In the genomic region with DNA sequence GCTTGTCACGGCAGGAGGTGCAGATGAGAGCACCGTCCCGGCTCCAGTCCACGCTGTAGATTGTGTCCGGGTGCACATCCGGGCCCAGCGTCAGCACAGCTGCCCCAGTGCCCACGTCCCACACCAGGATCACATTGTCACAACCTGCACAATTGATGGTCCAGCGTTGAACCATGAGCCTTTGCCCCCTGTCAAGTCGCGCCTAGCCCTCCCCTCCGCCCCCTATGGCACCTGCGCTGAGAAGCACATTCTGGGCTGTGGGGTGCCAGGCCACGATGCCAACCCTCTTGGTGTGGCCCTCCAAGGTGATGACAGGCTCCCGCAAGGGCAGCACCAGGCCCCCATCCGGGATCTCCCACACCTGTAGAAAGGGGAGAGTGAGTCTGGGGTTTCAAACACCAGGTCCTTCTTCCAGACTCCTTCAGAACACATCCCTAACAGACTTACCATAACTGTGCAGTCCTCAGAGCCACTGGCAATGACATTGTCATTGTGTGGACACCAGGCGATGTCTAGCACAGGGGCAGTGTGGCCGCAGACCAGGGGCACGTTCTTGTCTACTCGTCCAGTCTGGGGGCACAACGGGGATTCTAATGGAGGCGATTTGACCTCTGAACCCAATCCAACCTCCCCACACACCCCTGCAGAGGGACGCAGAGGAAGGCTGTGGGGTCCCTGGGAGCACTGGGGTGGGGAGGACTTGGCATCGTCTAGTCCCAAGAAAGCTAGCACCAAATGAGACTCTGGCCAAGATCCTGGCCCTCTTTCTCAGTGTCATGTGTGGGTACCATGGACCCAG, we compare ENCODE assay signal across 8 mouse cellular contexts. TPM values are rescaled to one million over a fixed set of nuclear protein-coding genes. Genes with fewer than 3 reads are reported as not detected.
DNase-seq lines count a peak whose midpoint lies in the region; ATAC-seq and TF ChIP-seq lines count a peak whose summit lies in the region.
"Had no signal": no experiment of that assay in that cellular context is flagged by ENCODE, and none has a peak within 500 bp of the region (broad histone marks: within the 10 kb centered on the region; RNA-seq: fewer than 3 reads in every experiment).

No protein-coding gene starts in this region.

- H3K9ac ChIP-seq in lung, embryonic 16.5 days (ENCODE audit: low read length): peak overlapping the region; percentile 50
- H3K9ac ChIP-seq in forebrain, embryonic 14.5 days (ENCODE audit: low read length): peak overlapping the region; percentile 35; the same call in 1 of the 2 replicates
- peak overlapping the region; percentile 27; the same call in 1 of the 2 replicates for H3K9ac ChIP-seq in liver, embryonic 11.5 days (ENCODE audit: low read depth, low read length)
- H3K9ac ChIP-seq: limb, embryonic 15.5 days had no signal

- TF ChIP-seq CTCF in thymus, adult 2 months (IDR thresholded peaks at IDR 0.05; ENCODE audit: borderline replicate concordance, control insufficient read depth, extremely low read depth, insufficient read depth, low read length, poor library complexity): no peak

- H3K27me3 ChIP-seq in lung, embryonic 16.5 days (ENCODE audit: control insufficient read depth, insufficient read depth, low read depth, low read length): peaks cover 16% of the 10 kb centered on the region
- H3K27me3 ChIP-seq in forebrain, embryonic 14.5 days (replicated peaks; ENCODE audit: control insufficient read depth, insufficient read depth, low read length): no peaks in the 10 kb centered on the region
- peaks cover 6% of the 10 kb centered on the region; the same call in 1 of the 2 replicates for H3K27me3 ChIP-seq in liver, embryonic 11.5 days (replicated peaks; ENCODE audit: control insufficient read depth, insufficient read depth, low read length)
- no peaks in the 10 kb centered on the region for H3K27me3 ChIP-seq in thymus, adult 2 months (ENCODE audit: control insufficient read depth, insufficient read depth, low read length)

- no peaks in the 10 kb centered on the region for H3K36me3 ChIP-seq in lung, embryonic 16.5 days (ENCODE audit: control insufficient read depth, insufficient read depth, low read length)
- H3K36me3 ChIP-seq in forebrain, embryonic 14.5 days (ENCODE audit: control insufficient read depth, insufficient read depth, low read length): peaks cover 20% of the 10 kb centered on the region
- H3K36me3 ChIP-seq in liver, embryonic 11.5 days (ENCODE audit: control insufficient read depth, insufficient read depth, low read length): peaks cover 5% of the 10 kb centered on the region
- peaks cover 39% of the 10 kb centered on the region for H3K36me3 ChIP-seq in thymus, adult 2 months (ENCODE audit: control insufficient read depth, insufficient read depth, low read length)

- H3K4me3 ChIP-seq in lung, embryonic 16.5 days (ENCODE audit: low read length): peak overlapping the region; percentile 2; the same call in 1 of the 2 replicates
- no peak overlapping the region for H3K4me3 ChIP-seq in forebrain, embryonic 14.5 days (ENCODE audit: low read depth, low read length)
- H3K4me3 ChIP-seq in liver, embryonic 11.5 days (ENCODE audit: low read depth, low read length): peak overlapping the region; percentile 11; the same call in 1 of the 2 replicates
- H3K4me3 ChIP-seq in thymus, adult 2 months (ENCODE audit: control insufficient read depth, insufficient read depth, low read length): peak overlapping the region; percentile 88
- H3K4me3 ChIP-seq: limb, embryonic 15.5 days had no signal

- DNase-seq in lung, postnatal 25 days (ENCODE audit: low spot score): no peak
- DNase-seq in forebrain, embryonic 14.5 days (ENCODE audit: low spot score): no peak
- DNase-seq in liver, embryonic 11.5 days (ENCODE audit: low spot score): no peak
- DNase-seq in thymus, adult 2 months: peak; percentile 45
- no peak for DNase-seq in kidney, adult 8-10 months
- no peak for DNase-seq in frontal cortex, postnatal 25 days (ENCODE audit: low spot score in 2 of 2)

- TF ChIP-seq POLR2A in thymus, adult 2 months (IDR thresholded peaks at IDR 0.05; ENCODE audit: control insufficient read depth, extremely low read depth, insufficient read depth, low read length, poor library complexity): no peak

- 55% methylated on average over 24 of the region's 24 CpGs for WGBS in lung, embryonic 16.5 days
- WGBS in forebrain, embryonic 14.5 days: 62% methylated on average over 24 of the region's 24 CpGs
- WGBS in liver, embryonic 11.5 days: 58% methylated on average over 24 of the region's 24 CpGs
- WGBS in thymus, adult 2 months: 30% methylated on average over 24 of the region's 24 CpGs

- ATAC-seq in lung, embryonic 16.5 days (ENCODE audit: low read depth): no peak
- ATAC-seq in forebrain, embryonic 14.5 days: no peak
- no peak for ATAC-seq in liver, embryonic 11.5 days (replicated peaks; ENCODE audit: low FRiP score)

- no peak overlapping the region for H3K27ac ChIP-seq in lung, embryonic 16.5 days (ENCODE audit: low read length)
- H3K27ac ChIP-seq in forebrain, embryonic 14.5 days (ENCODE audit: low read depth, low read length): 0 out of 2 replicates have a peak overlapping the region, but pooled peaks have one; percentile 21
- 0 out of 2 replicates have a peak overlapping the region, but pooled peaks have one; percentile 35 for H3K27ac ChIP-seq in liver, embryonic 11.5 days (ENCODE audit: low read depth, low read length)
- H3K27ac ChIP-seq in thymus, adult 2 months (ENCODE audit: control insufficient read depth, insufficient read depth, low read length): peak overlapping the region; percentile 98
- H3K27ac ChIP-seq: limb, embryonic 15.5 days had no signal

- H3K9me3 ChIP-seq in lung, embryonic 16.5 days (ENCODE audit: control insufficient read depth, low read length): no peaks in the 10 kb centered on the region
- H3K9me3 ChIP-seq in forebrain, embryonic 14.5 days (replicated peaks; ENCODE audit: control insufficient read depth, low read length): no peaks in the 10 kb centered on the region
- H3K9me3 ChIP-seq in liver, embryonic 11.5 days (ENCODE audit: control insufficient read depth, low read length): no peaks in the 10 kb centered on the region
- H3K9me3 ChIP-seq: limb, embryonic 15.5 days had no signal

- peak overlapping the region; percentile 30; the same call in 1 of the 2 replicates for H3K4me2 ChIP-seq in lung, embryonic 16.5 days (ENCODE audit: low read depth, low read length)
- H3K4me2 ChIP-seq in forebrain, embryonic 14.5 days (ENCODE audit: low read length): peak overlapping the region; percentile 87; the same call in 1 of the 2 replicates
- H3K4me2 ChIP-seq in liver, embryonic 11.5 days: peak overlapping the region; percentile 75
- H3K4me2 ChIP-seq: limb, embryonic 15.5 days had no signal

- H3K4me1 ChIP-seq in lung, embryonic 16.5 days (replicated peaks; ENCODE audit: control insufficient read depth, insufficient read depth, low read length): peaks cover 12% of the 10 kb centered on the region
- peaks cover 18% of the 10 kb centered on the region for H3K4me1 ChIP-seq in forebrain, embryonic 14.5 days (ENCODE audit: control insufficient read depth, insufficient read depth, low read length)
- peaks cover 15% of the 10 kb centered on the region for H3K4me1 ChIP-seq in liver, embryonic 11.5 days (replicated peaks; ENCODE audit: control insufficient read depth, insufficient read depth, low read length)
- H3K4me1 ChIP-seq in thymus, adult 2 months (replicated peaks; ENCODE audit: control insufficient read depth, insufficient read depth, low read length): peaks cover 46% of the 10 kb centered on the region

RNA-seq across cellular contexts. Expression of a gene that starts 5.8 kb away (rescaled TPM):
- polyA plus RNA-seq in lung, embryonic 16.5 days (2015; fragmentation: Nextera tagmentation; extraction: Ambion mirVana): 42.4 and 59.5 TPM in 2 replicates
- polyA plus RNA-seq in forebrain, embryonic 14.5 days (2014; fragmentation: Nextera tagmentation; extraction: Ambion mirVana): 97.2 and 111 TPM in 2 replicates
- polyA plus RNA-seq in liver, embryonic 11.5 days (2014; fragmentation: Nextera tagmentation; extraction: Ambion mirVana): 94.0 and 94.9 TPM in 2 replicates
- polyA plus RNA-seq in thymus, adult 2 months (2012; rRNA removed): 2,939 and 3,162 TPM in 2 replicates

RNA-seq across cellular contexts. Expression of a gene that starts 6.2 kb away (rescaled TPM):
- polyA plus RNA-seq in lung, embryonic 16.5 days (2015; fragmentation: Nextera tagmentation; extraction: Ambion mirVana): 11.1 and 11.9 TPM in 2 replicates
- 8.8 and 10.1 TPM in 2 replicates for polyA plus RNA-seq in forebrain, embryonic 14.5 days (2014; fragmentation: Nextera tagmentation; extraction: Ambion mirVana)
- 6.6 and 7.7 TPM in 2 replicates for polyA plus RNA-seq in liver, embryonic 11.5 days (2014; fragmentation: Nextera tagmentation; extraction: Ambion mirVana)
- polyA plus RNA-seq in thymus, adult 2 months (2012; rRNA removed): 34.6 and 36.7 TPM in 2 replicates

RNA-seq across cellular contexts. Expression of a gene that starts 6.6 kb away (rescaled TPM):
- 102 and 108 TPM in 2 replicates for polyA plus RNA-seq in lung, embryonic 16.5 days (2015; fragmentation: Nextera tagmentation; extraction: Ambion mirVana)
- 147 and 164 TPM in 2 replicates for polyA plus RNA-seq in forebrain, embryonic 14.5 days (2014; fragmentation: Nextera tagmentation; extraction: Ambion mirVana)
- 210 and 217 TPM in 2 replicates for polyA plus RNA-seq in liver, embryonic 11.5 days (2014; fragmentation: Nextera tagmentation; extraction: Ambion mirVana)
- 45.6 and 51.3 TPM in 2 replicates for polyA plus RNA-seq in thymus, adult 2 months (2012; rRNA removed)

RNA-seq across cellular contexts. Expression of a gene that starts 25.5 kb away (rescaled TPM):
- 12.3 and 21.1 TPM in 2 replicates for polyA plus RNA-seq in lung, embryonic 16.5 days (2015; fragmentation: Nextera tagmentation; extraction: Ambion mirVana)
- 3.3 and 5.7 TPM in 2 replicates for polyA plus RNA-seq in forebrain, embryonic 14.5 days (2014; fragmentation: Nextera tagmentation; extraction: Ambion mirVana)
- polyA plus RNA-seq in liver, embryonic 11.5 days (2014; fragmentation: Nextera tagmentation; extraction: Ambion mirVana): 0.14 and 0.44 TPM in 2 replicates
- polyA plus RNA-seq in thymus, adult 2 months (2012; rRNA removed): 8.6 and 14.8 TPM in 2 replicates

RNA-seq across cellular contexts. Expression of a gene that starts 52.6 kb away (rescaled TPM):
- 42.9 and 47.3 TPM in 2 replicates for polyA plus RNA-seq in lung, embryonic 16.5 days (2015; fragmentation: Nextera tagmentation; extraction: Ambion mirVana)
- 61.3 and 66.1 TPM in 2 replicates for polyA plus RNA-seq in forebrain, embryonic 14.5 days (2014; fragmentation: Nextera tagmentation; extraction: Ambion mirVana)
- 53.7 and 64.5 TPM in 2 replicates for polyA plus RNA-seq in liver, embryonic 11.5 days (2014; fragmentation: Nextera tagmentation; extraction: Ambion mirVana)
- polyA plus RNA-seq in thymus, adult 2 months (2012; rRNA removed): 72.9 and 99.6 TPM in 2 replicates

Comparison
In these comparisons a context has a peak if more than half of its experiments do, and no peak if none do; other contexts are left out.
1. H3K4me2 ChIP-seq: peak in every context shown above with its lines; median percentile 87 in forebrain, embryonic 14.5 days; 75 in liver, embryonic 11.5 days; 30 in lung, embryonic 16.5 days.
2. RNA of a gene that starts 5.8 kb away (polyA plus RNA-seq): 2,939 to 3,162 TPM in thymus, adult 2 months; 97.2 to 111 TPM in forebrain, embryonic 14.5 days, 94.0 to 94.9 TPM in liver, embryonic 11.5 days and 42.4 to 59.5 TPM in lung, embryonic 16.5 days; every median in the first group is over 10 times any median in the second.
3. Peak in every context shown above with its lines, with median percentiles within 50 percentile points of each other: H3K9ac ChIP-seq.